Mouse (Mus musculus): ENCODE data around the gene Rhag. TPM values are rescaled to one million over a fixed set of nuclear protein-coding genes. Genes with fewer than 3 reads are reported as not detected.

The Rhag gene
- polyA plus RNA-seq, 1 experiment from 2014 or later: 8.8 TPM

DNA sequence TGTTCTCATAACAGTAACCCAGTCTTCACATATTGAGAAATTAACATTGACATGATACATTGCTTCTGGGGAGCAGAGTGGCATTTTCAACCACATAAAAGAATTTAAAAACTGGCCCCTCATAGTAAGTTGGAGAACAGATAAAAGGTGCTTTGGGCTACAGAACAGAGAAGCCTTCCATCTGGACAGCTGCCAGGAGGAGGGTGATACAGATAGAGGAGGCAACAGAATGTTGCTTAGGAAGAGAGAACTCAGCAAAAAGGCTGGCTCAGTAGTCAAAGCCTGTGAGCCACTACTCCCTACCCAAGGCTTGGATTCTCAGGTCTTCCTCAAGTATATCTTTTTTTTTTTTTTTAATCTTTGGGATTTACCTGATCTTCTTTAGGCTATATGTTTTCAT is 44.1 kb downstream of the Rhag start:
- Histone ChIP-seq H3K4me1 (replicated peaks; ENCODE audit: control insufficient read depth, insufficient read depth, low read length) (no peaks in the 10 kb centered on the region), H3K9ac (ENCODE audit: low read length) (no peak overlapping the region), H3K4me3 (ENCODE audit: low read depth, low read length) (no peak overlapping the region), H3K4me2 (ENCODE audit: low read depth, low read length, severe bottlenecking) (no peak overlapping the region), H3K9me3 (ENCODE audit: control insufficient read depth, low read length) (no peaks in the 10 kb centered on the region), H3K36me3 (ENCODE audit: control insufficient read depth, insufficient read depth, low read length) (no peaks in the 10 kb centered on the region), H3K27me3 (ENCODE audit: control insufficient read depth, insufficient read depth, low read length) (no peaks in the 10 kb centered on the region), H3K27ac (ENCODE audit: low read depth, low read length) (no peak overlapping the region)
- DNase-seq (ENCODE audit: low spot score) (no peak), ATAC-seq (replicated peaks; ENCODE audit: low FRiP score) (no peak)

DNA sequence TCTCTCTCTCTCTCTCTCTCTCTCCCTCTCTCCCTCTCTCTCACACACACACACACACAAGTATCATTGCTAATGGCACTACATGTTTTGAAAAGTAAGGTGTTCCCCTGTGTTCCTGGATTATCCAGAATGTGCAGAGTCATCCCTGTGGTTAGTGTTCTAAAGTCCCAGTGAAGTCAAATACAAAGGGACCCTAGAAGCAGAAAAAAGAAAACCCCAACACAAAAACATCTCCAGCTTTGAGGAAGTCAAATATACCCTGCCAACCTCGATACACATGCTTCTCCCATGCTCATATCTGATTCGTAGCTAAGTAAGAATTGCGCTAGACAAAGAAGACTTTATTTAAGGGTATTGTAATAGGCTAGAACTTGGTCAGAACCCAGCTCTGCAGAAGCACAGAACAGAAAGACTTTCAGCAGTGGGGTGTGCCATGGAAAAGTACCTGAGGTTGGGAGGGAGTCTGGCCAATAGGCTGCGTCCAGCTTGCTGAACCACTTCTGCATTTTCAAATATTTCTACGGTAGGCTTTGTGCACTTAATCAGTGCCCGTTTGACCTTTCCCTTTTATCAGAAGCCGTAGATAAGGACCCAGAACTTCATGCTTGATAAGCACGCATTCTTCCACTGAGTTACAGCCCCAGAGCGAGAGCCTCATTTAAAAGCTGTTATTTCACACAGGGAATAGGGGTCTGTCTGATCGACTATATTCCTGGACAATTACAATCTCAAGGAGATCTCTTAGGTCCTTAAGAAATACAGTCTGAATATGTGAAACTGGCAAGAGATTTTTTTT is 58.2 kb downstream of the Rhag start:
- no peaks in the 10 kb centered on the region for H3K36me3 ChIP-seq (ENCODE audit: control insufficient read depth, insufficient read depth, low read length)
- no peaks in the 10 kb centered on the region for H3K9me3 ChIP-seq (ENCODE audit: control insufficient read depth, low read length)
- H3K4me3 ChIP-seq (ENCODE audit: low read depth, low read length): no peak overlapping the region
- no peak overlapping the region for H3K27ac ChIP-seq (ENCODE audit: low read depth, low read length)
- no peaks in the 10 kb centered on the region for H3K27me3 ChIP-seq (ENCODE audit: control insufficient read depth, insufficient read depth, low read length)
- WGBS: 83% methylated on average over 10 of the region's 10 CpGs
- no peak overlapping the region for H3K4me2 ChIP-seq (ENCODE audit: low read depth, low read length, severe bottlenecking)
- no peak for ATAC-seq (replicated peaks; ENCODE audit: low FRiP score)
- no peak overlapping the region for H3K9ac ChIP-seq (ENCODE audit: low read length)
- no peaks in the 10 kb centered on the region for H3K4me1 ChIP-seq (replicated peaks; ENCODE audit: control insufficient read depth, insufficient read depth, low read length)
- DNase-seq (ENCODE audit: low spot score): no peak

DNA sequence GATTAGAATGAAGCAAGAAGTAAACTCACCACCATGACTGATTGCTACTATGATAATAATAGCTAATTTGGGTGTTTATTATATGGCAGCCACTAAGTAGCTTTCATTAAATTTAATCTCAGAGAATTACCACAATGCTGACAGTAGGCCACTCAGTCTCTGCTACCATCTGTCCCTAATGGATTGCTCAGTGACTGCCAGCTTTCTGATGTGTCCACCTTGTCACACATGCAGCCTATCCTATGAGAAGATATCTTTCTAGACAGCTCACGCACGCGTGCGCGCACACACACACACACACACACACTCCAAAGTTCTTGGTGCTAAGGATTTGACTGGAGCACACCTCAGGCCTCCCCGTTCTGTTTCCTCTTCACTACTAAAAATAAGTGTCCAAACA is 61.7 kb downstream of the Rhag start:
- H3K4me1 ChIP-seq (replicated peaks; ENCODE audit: control insufficient read depth, insufficient read depth, low read length): no peaks in the 10 kb centered on the region
- no peak overlapping the region for H3K4me2 ChIP-seq (ENCODE audit: low read depth, low read length, severe bottlenecking)
- ATAC-seq (replicated peaks; ENCODE audit: low FRiP score) (no peak), DNase-seq (ENCODE audit: low spot score) (no peak)
- no peak overlapping the region for H3K9ac ChIP-seq (ENCODE audit: low read length)
- WGBS: 91% methylated on average over 6 of the region's 6 CpGs
- H3K36me3 ChIP-seq (ENCODE audit: control insufficient read depth, insufficient read depth, low read length): no peaks in the 10 kb centered on the region
- H3K4me3 ChIP-seq (ENCODE audit: low read depth, low read length): no peak overlapping the region
- H3K27ac ChIP-seq (ENCODE audit: low read depth, low read length): no peak overlapping the region
- no peaks in the 10 kb centered on the region for H3K9me3 ChIP-seq (ENCODE audit: control insufficient read depth, low read length)
- no peaks in the 10 kb centered on the region for H3K27me3 ChIP-seq (ENCODE audit: control insufficient read depth, insufficient read depth, low read length)

DNA sequence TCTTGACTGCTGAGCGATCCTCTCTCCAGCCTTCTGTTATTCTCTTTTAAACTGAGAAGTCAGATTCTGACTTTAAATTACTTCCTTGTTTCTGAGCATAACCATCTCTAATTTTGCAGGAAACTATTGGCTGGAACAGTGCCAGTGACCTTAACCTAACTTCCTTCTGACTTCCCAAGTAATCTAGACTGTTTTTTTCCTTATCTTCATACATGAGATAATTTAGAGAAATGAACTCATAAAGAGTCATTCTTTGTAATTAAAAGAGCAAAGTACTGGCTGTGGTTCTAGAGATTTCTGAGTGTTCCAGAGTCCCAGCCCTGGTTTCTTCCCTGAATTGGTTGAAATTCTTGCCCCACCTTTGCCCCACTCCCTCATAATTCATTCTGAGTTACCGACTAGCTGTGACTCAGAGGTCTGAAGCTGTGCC is 62.7 kb downstream of the Rhag start:
- Histone ChIP-seq H3K27ac (ENCODE audit: low read depth, low read length) (no peak overlapping the region), H3K36me3 (ENCODE audit: control insufficient read depth, insufficient read depth, low read length) (no peaks in the 10 kb centered on the region), H3K4me2 (ENCODE audit: low read depth, low read length, severe bottlenecking) (no peak overlapping the region), H3K4me1 (replicated peaks; ENCODE audit: control insufficient read depth, insufficient read depth, low read length) (no peaks in the 10 kb centered on the region), H3K9me3 (ENCODE audit: control insufficient read depth, low read length) (no peaks in the 10 kb centered on the region), H3K9ac (ENCODE audit: low read length) (no peak overlapping the region), H3K27me3 (ENCODE audit: control insufficient read depth, insufficient read depth, low read length) (no peaks in the 10 kb centered on the region), H3K4me3 (ENCODE audit: low read depth, low read length) (no peak overlapping the region)
- 64% methylated on average over 2 of the region's 2 CpGs for whole genome bisulfite sequencing
- no peak for ATAC-seq (replicated peaks; ENCODE audit: low FRiP score)
- no peak for DNase-seq (ENCODE audit: low spot score)

DNA sequence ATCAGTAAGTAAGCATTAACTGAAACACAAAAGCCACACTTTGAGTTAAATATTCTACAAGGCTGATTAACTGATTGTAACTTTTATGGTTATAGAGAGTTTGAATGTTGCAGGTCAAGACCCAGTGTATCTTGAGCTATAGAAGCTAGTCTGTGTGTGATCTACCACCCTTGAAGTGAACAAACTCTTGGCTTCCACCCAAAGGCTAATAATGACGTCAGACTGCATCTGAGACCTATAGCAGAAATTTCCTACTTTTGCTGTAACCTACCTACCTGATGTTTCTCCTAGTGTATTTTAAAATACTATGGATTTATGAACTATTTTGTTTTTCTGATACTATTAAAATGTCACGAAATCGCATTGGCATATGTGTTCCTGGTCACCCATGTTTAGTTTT is 63.8 kb downstream of the Rhag start:
- no peak overlapping the region for H3K4me3 ChIP-seq (ENCODE audit: low read depth, low read length)
- ATAC-seq (replicated peaks; ENCODE audit: low FRiP score) (no peak), DNase-seq (ENCODE audit: low spot score) (no peak)
- no peaks in the 10 kb centered on the region for H3K36me3 ChIP-seq (ENCODE audit: control insufficient read depth, insufficient read depth, low read length)
- H3K4me1 ChIP-seq (replicated peaks; ENCODE audit: control insufficient read depth, insufficient read depth, low read length): 0 out of 2 replicates have a peak, but pooled peaks cover 1% of the 10 kb centered on the region
- H3K9me3 ChIP-seq (ENCODE audit: control insufficient read depth, low read length): no peaks in the 10 kb centered on the region
- no peaks in the 10 kb centered on the region for H3K27me3 ChIP-seq (ENCODE audit: control insufficient read depth, insufficient read depth, low read length)
- H3K4me2 ChIP-seq (ENCODE audit: low read depth, low read length, severe bottlenecking): no peak overlapping the region
- H3K27ac ChIP-seq (ENCODE audit: low read depth, low read length): no peak overlapping the region
- H3K9ac ChIP-seq (ENCODE audit: low read length): no peak overlapping the region
- WGBS: 92% methylated on average over 3 of the region's 3 CpGs

DNA sequence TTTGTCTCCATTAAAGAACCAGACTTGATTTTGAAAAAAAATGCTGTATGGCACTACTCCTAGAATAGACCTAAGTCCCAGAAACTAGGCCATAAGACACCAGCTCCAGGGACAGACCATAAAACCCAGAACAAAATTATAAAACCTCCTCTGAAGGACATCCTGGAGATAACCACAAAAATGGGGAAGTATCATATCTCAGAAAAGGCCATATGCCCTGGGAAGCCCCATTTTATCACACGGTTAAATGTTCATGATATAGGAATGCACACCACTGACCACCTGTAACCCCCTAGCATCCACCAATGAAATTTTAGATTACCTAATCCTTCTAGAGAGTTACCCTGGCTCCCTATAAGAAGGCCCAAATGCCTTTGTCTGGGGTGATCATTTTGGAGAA is 64.6 kb downstream of the Rhag start:
- H3K4me2 ChIP-seq (ENCODE audit: low read depth, low read length, severe bottlenecking): no peak overlapping the region
- H3K36me3 ChIP-seq (ENCODE audit: control insufficient read depth, insufficient read depth, low read length): no peaks in the 10 kb centered on the region
- DNase-seq (ENCODE audit: low spot score) (no peak), ATAC-seq (replicated peaks; ENCODE audit: low FRiP score) (no peak)
- H3K4me3 ChIP-seq (ENCODE audit: low read depth, low read length): no peak overlapping the region
- no peaks in the 10 kb centered on the region for H3K9me3 ChIP-seq (ENCODE audit: control insufficient read depth, low read length)
- H3K27ac ChIP-seq (ENCODE audit: low read depth, low read length): no peak overlapping the region
- 90% methylated on average over 1 of the region's 1 CpGs for WGBS
- no peak overlapping the region for H3K9ac ChIP-seq (ENCODE audit: low read length)
- H3K4me1 ChIP-seq (replicated peaks; ENCODE audit: control insufficient read depth, insufficient read depth, low read length): 0 out of 2 replicates have a peak, but pooled peaks cover 2% of the 10 kb centered on the region
- H3K27me3 ChIP-seq (ENCODE audit: control insufficient read depth, insufficient read depth, low read length): no peaks in the 10 kb centered on the region

DNA sequence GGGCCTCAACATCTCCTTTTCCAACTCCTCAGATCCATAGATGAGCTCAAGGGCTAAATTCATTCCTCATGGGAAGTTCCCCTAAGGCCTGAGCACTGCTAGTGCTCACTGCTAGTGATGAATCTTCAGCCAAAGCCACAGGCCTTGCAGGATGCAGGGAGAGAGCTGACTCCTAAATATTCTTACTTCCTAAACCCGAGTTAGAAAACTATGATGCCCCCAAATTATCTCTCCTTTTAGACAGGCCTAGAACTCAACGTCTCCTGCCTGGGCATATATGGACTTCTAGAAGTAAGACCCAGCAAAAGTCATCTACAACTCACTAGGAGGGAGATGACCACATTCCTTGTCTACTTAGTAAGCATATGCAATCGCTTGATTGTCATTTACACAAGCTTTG is 66.8 kb downstream of the Rhag start:
- no peak overlapping the region for H3K4me3 ChIP-seq (ENCODE audit: low read depth, low read length)
- ATAC-seq (replicated peaks; ENCODE audit: low FRiP score) (no peak), DNase-seq (ENCODE audit: low spot score) (no peak)
- H3K9ac ChIP-seq (ENCODE audit: low read length): no peak overlapping the region
- no peaks in the 10 kb centered on the region for H3K36me3 ChIP-seq (ENCODE audit: control insufficient read depth, insufficient read depth, low read length)
- H3K27ac ChIP-seq (ENCODE audit: low read depth, low read length): no peak overlapping the region
- H3K9me3 ChIP-seq (ENCODE audit: control insufficient read depth, low read length): no peaks in the 10 kb centered on the region
- WGBS: 42% methylated on average over 3 of the region's 3 CpGs
- H3K4me1 ChIP-seq (replicated peaks; ENCODE audit: control insufficient read depth, insufficient read depth, low read length): 0 out of 2 replicates have a peak, but pooled peaks cover 2% of the 10 kb centered on the region
- H3K4me2 ChIP-seq (ENCODE audit: low read depth, low read length, severe bottlenecking): no peak overlapping the region
- H3K27me3 ChIP-seq (ENCODE audit: control insufficient read depth, insufficient read depth, low read length): no peaks in the 10 kb centered on the region

DNA sequence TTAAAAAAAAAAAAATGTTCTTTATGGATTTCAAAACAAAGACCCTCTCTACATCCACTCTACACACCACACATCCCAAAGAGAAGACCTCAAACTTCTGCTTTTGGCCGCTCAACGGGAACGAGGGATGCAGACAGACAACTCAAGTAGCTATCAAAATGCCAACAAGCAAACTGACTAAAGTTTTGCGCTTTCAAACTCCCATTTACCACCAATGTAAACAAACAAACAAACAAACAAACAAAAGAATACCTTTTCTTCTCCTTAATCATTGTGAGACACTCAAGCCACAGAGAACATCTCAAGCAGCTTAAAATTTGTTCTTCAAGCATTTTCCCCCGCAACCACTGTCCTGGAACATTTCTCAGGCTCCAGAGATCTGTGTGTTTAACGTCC is 68.6 kb downstream of the Rhag start:
- Histone ChIP-seq H3K4me2 (ENCODE audit: low read depth, low read length, severe bottlenecking) (peak overlapping the region; percentile 88), H3K4me1 (replicated peaks; ENCODE audit: control insufficient read depth, insufficient read depth, low read length) (0 out of 2 replicates have a peak, but pooled peaks cover 2% of the 10 kb centered on the region), H3K36me3 (ENCODE audit: control insufficient read depth, insufficient read depth, low read length) (no peaks in the 10 kb centered on the region), H3K27me3 (ENCODE audit: control insufficient read depth, insufficient read depth, low read length) (no peaks in the 10 kb centered on the region), H3K9me3 (ENCODE audit: control insufficient read depth, low read length) (no peaks in the 10 kb centered on the region), H3K4me3 (ENCODE audit: low read depth, low read length) (peak overlapping the region; percentile 50), H3K27ac (ENCODE audit: low read depth, low read length) (no peak overlapping the region), H3K9ac (ENCODE audit: low read length) (peak overlapping the region; percentile 57)
- WGBS: 13% methylated on average over 6 of the region's 6 CpGs
- DNase-seq (ENCODE audit: low spot score) (no peak), ATAC-seq (replicated peaks; ENCODE audit: low FRiP score) (no peak)

Data from forebrain, embryonic 11.5 days (tissue).